Mouse (Mus musculus) erythroid progenitor cell, adult 5-6 weeks (primary cell): ENCODE results near the gene Palm2. TPM values are rescaled to one million over a fixed set of nuclear protein-coding genes. Genes with fewer than 3 reads are reported as not detected.

Source experiments
- ATAC-seq: replicated peaks from 2 replicates; pipeline ENCODE4 v1.8.0; 2016; ENCODE audit warnings: moderate number of reproducible peaks, mild to moderate bottlenecking, moderate TSS enrichment, inconsistent platforms; ENCODE audit not compliant: poor library complexity, low FRiP score, severe bottlenecking
- total RNA-seq, 2 experiments: library from RNA; stranded (forward) in 1 of 2; stranded (reverse) in 1 of 2; fragments of 150-400 nt in 1 of 2; fragments of 186-747, 209-891 nt in 1 of 2; gene quantifications; 2 replicates each; pipeline versions ENCODE4 v1.2.3 to v1.2.4; 2015 to 2017; ENCODE audit warnings: low replicate concordance in 2 of 2

Gene Palm2
- total RNA-seq, 2 experiments from 2014 or later, result not detected

- no peak for ATAC-seq
These were observed 252.7 kb downstream of the Palm2 start for GRCm38 (mm10) chr4:57686736-57687135.

- no peak for ATAC-seq
These were observed 253.5 kb downstream of the Palm2 start for GRCm38 (mm10) chr4:57687583-57687982.

GRCm38 (mm10) chr4:57688131-57688530 lies 254.1 kb downstream of the Palm2 start:
- ATAC-seq, result no peak

GRCm38 (mm10) chr4:57690001-57690400 lies 256.0 kb downstream of the Palm2 start:
- ATAC-seq, result no peak

GRCm38 (mm10) chr4:57690805-57691204 lies 256.8 kb downstream of the Palm2 start:
- no peak for ATAC-seq

- no peak for ATAC-seq
These were observed 260.5 kb downstream of the Palm2 start for GRCm38 (mm10) chr4:57694356-57695136.

GRCm38 (mm10) chr4:57696955-57697354 lies 262.9 kb downstream of the Palm2 start:
- no peak for ATAC-seq

- no peak for ATAC-seq
These were observed 264.0 kb downstream of the Palm2 start for GRCm38 (mm10) chr4:57697918-57698611.

GRCm38 (mm10) chr4:57701576-57701975 lies 267.5 kb downstream of the Palm2 start:
- no peak for ATAC-seq

- no peak for ATAC-seq
These were observed 269.8 kb downstream of the Palm2 start for GRCm38 (mm10) chr4:57703574-57704470.

- ATAC-seq, result no peak
These were observed 270.5 kb downstream of the Palm2 start for GRCm38 (mm10) chr4:57704575-57704974.

- no peak for ATAC-seq
These were observed 281.8 kb downstream of the Palm2 start for GRCm38 (mm10) chr4:57715849-57716248.

- ATAC-seq, result no peak
These were observed 282.7 kb downstream of the Palm2 start for GRCm38 (mm10) chr4:57716735-57717134.

GRCm38 (mm10) chr4:57717354-57717753 lies 283.3 kb downstream of the Palm2 start, which contains the start of gene Akap2:
Gene Akap2 (plus strand): TSS chr4:57717657.
- no peak for ATAC-seq

- no peak for ATAC-seq
These were observed 285.3 kb downstream of the Palm2 start for GRCm38 (mm10) chr4:57719370-57719769.

- no peak for ATAC-seq
These were observed 286.9 kb downstream of the Palm2 start for GRCm38 (mm10) chr4:57720869-57721361.

- ATAC-seq, result no peak
These were observed 288.2 kb downstream of the Palm2 start for GRCm38 (mm10) chr4:57722296-57722695.

GRCm38 (mm10) chr4:57723659-57724058 lies 289.6 kb downstream of the Palm2 start:
- no peak for ATAC-seq

GRCm38 (mm10) chr4:57725569-57725968 lies 291.5 kb downstream of the Palm2 start:
- ATAC-seq, result no peak

GRCm38 (mm10) chr4:57728611-57729183 lies 294.6 kb downstream of the Palm2 start:
- no peak for ATAC-seq
